ENCODE assay signal across 13 mouse cellular contexts in genomic region chr5:44697993-44698392, GRCm38 (mm10).
DNase-seq lines count a peak whose midpoint lies in the region; ATAC-seq and TF ChIP-seq lines count a peak whose summit lies in the region.
"Had no signal": no experiment of that assay in that cellular context is flagged by ENCODE, and none has a peak within 500 bp of the region (broad histone marks: within the 10 kb centered on the region; RNA-seq: fewer than 3 reads in every experiment).

No protein-coding gene starts in this region.

- H3K9ac ChIP-seq in forebrain, embryonic 15.5 days (replicated peaks), result no peak overlapping the region
- no peak overlapping the region for H3K9ac ChIP-seq in limb, embryonic 11.5 days (ENCODE audit: low read length)
- no peak overlapping the region for H3K9ac ChIP-seq in neural tube, embryonic 14.5 days (replicated peaks; ENCODE audit: low read depth, low read length)
- H3K9ac ChIP-seq: heart, embryonic 15.5 days; limb, embryonic 15.5 days; lung, embryonic 14.5 days had no signal

- no peak overlapping the region for H3K27ac ChIP-seq in left cerebral cortex, adult 2 months
- H3K27ac ChIP-seq in forebrain, embryonic 15.5 days (replicated peaks), result peak overlapping the region; percentile 61
- H3K27ac ChIP-seq in limb, embryonic 11.5 days (replicated peaks; ENCODE audit: low read depth, low read length), result 0 out of 2 replicates have a peak overlapping the region, but pooled peaks have one; percentile 21
- no peak overlapping the region for H3K27ac ChIP-seq in neural tube, embryonic 14.5 days (ENCODE audit: low read depth, low read length)
- H3K27ac ChIP-seq: heart, embryonic 15.5 days; limb, embryonic 15.5 days had no signal

- TF ChIP-seq CTCF in left cerebral cortex, adult 2 months (IDR thresholded peaks at IDR 0.05), result no peak

- peaks cover 40% of the 10 kb centered on the region for H3K4me1 ChIP-seq in forebrain, embryonic 15.5 days
- peaks cover 17% of the 10 kb centered on the region for H3K4me1 ChIP-seq in limb, embryonic 11.5 days (ENCODE audit: control insufficient read depth, insufficient read depth, low read length)
- peaks cover 9% of the 10 kb centered on the region; the same call in 1 of the 2 replicates for H3K4me1 ChIP-seq in neural tube, embryonic 14.5 days (ENCODE audit: control insufficient read depth, insufficient read depth, low read length)
- H3K4me1 ChIP-seq: heart, embryonic 15.5 days had no signal

- ATAC-seq in forebrain, embryonic 15.5 days (replicated peaks), result peak; percentile 94
- ATAC-seq in limb, embryonic 11.5 days (ENCODE audit: insufficient number of reproducible peaks, low FRiP score, low TSS enrichment, low read depth), result no peak
- peak; percentile 41; the same call in 1 of the 2 replicates for ATAC-seq in neural tube, embryonic 14.5 days (ENCODE audit: low read depth)
- ATAC-seq: intestine, embryonic 16.5 days had no signal

- no peak overlapping the region for H3K4me2 ChIP-seq in forebrain, embryonic 15.5 days (replicated peaks)
- H3K4me2 ChIP-seq in limb, embryonic 11.5 days (ENCODE audit: low read depth, severe bottlenecking), result no peak overlapping the region
- H3K4me2 ChIP-seq in neural tube, embryonic 14.5 days (ENCODE audit: low read depth, low read length), result no peak overlapping the region
- H3K4me2 ChIP-seq: heart, embryonic 15.5 days; limb, embryonic 15.5 days; lung, embryonic 14.5 days had no signal

- intact Hi-C loops in left cerebral cortex, postnatal 4 days (cut with DNase I), result no loop called here
- intact Hi-C loops in left cerebral cortex, adult 2 months (cut with DNase I), result no loop called here

- DNase-seq in left cerebral cortex, postnatal 4 days, result peak; percentile 50
- no peak for DNase-seq in left cerebral cortex, adult 2 months (ENCODE audit: extremely low spot score in 1 of 2, low spot score in 2 of 2)
- DNase-seq in limb, embryonic 11.5 days (ENCODE audit: low spot score), result no peak
- no peak for DNase-seq in thymus, postnatal 0 days (ENCODE audit: low spot score)
- no peak for DNase-seq in testis, postnatal 10 days (ENCODE audit: low spot score)
- DNase-seq: gastrocnemius, postnatal 25 days; lung, embryonic 14.5 days; thymus, postnatal 14 days had no signal

- H3K27me3 ChIP-seq in forebrain, embryonic 15.5 days, result no peaks in the 10 kb centered on the region
- no peaks in the 10 kb centered on the region for H3K27me3 ChIP-seq in limb, embryonic 11.5 days (ENCODE audit: control insufficient read depth, insufficient read depth, low read length)
- no peaks in the 10 kb centered on the region for H3K27me3 ChIP-seq in neural tube, embryonic 14.5 days (ENCODE audit: control insufficient read depth, insufficient read depth, low read length)
- H3K27me3 ChIP-seq: heart, embryonic 15.5 days; limb, embryonic 15.5 days had no signal

- no peaks in the 10 kb centered on the region for H3K9me3 ChIP-seq in forebrain, embryonic 15.5 days
- no peaks in the 10 kb centered on the region for H3K9me3 ChIP-seq in limb, embryonic 11.5 days (ENCODE audit: control insufficient read depth, low read length)
- no peaks in the 10 kb centered on the region for H3K9me3 ChIP-seq in neural tube, embryonic 14.5 days (ENCODE audit: control insufficient read depth, low read length)
- H3K9me3 ChIP-seq: heart, embryonic 15.5 days; limb, embryonic 15.5 days had no signal

- no peaks in the 10 kb centered on the region for H3K36me3 ChIP-seq in forebrain, embryonic 15.5 days
- no peaks in the 10 kb centered on the region for H3K36me3 ChIP-seq in limb, embryonic 11.5 days (ENCODE audit: control insufficient read depth, insufficient read depth, low read length)
- no peaks in the 10 kb centered on the region for H3K36me3 ChIP-seq in neural tube, embryonic 14.5 days (ENCODE audit: control insufficient read depth, insufficient read depth, low read length)
- H3K36me3 ChIP-seq: heart, embryonic 15.5 days; limb, embryonic 15.5 days had no signal

- WGBS in forebrain, embryonic 15.5 days, result 13% methylated on average over 3 of the region's 3 CpGs
- WGBS in limb, embryonic 11.5 days, result 35% methylated on average over 3 of the region's 3 CpGs
- 48% methylated on average over 3 of the region's 3 CpGs for WGBS in neural tube, embryonic 14.5 days

- no peak overlapping the region for H3K4me3 ChIP-seq in left cerebral cortex, adult 2 months
- no peak overlapping the region for H3K4me3 ChIP-seq in forebrain, embryonic 15.5 days
- no peak overlapping the region for H3K4me3 ChIP-seq in limb, embryonic 11.5 days (ENCODE audit: low read depth, low read length)
- H3K4me3 ChIP-seq in neural tube, embryonic 14.5 days (ENCODE audit: low read depth, low read length), result no peak overlapping the region
- H3K4me3 ChIP-seq: heart, embryonic 15.5 days; limb, embryonic 15.5 days had no signal

Comparison
In these comparisons a context has a peak if more than half of its experiments do, and no peak if none do; other contexts are left out.
1. H3K27ac ChIP-seq: peak in forebrain, embryonic 15.5 days (single experiment) and limb, embryonic 11.5 days (single experiment); none in left cerebral cortex, adult 2 months (single experiment) and neural tube, embryonic 14.5 days (single experiment).